In genomic region chr11:119941794-119942193, GRCm38 (mm10) we compare ENCODE assay signal across 9 mouse cellular contexts. TPM values are rescaled to one million over a fixed set of nuclear protein-coding genes. Genes with fewer than 3 reads are reported as not detected.
DNase-seq lines count a peak whose midpoint lies in the region; ATAC-seq and TF ChIP-seq lines count a peak whose summit lies in the region.
"Had no signal": no experiment of that assay in that cellular context is flagged by ENCODE, and none has a peak within 500 bp of the region (broad histone marks: within the 10 kb centered on the region; RNA-seq: fewer than 3 reads in every experiment).

No protein-coding gene starts in this region.

- no peak for TF ChIP-seq CTCF in kidney, postnatal 0 days (IDR thresholded peaks at IDR 0.05; ENCODE audit: low read depth)

- peak overlapping the region; percentile 70 for H3K9ac ChIP-seq in kidney, postnatal 0 days (ENCODE audit: low read depth, low read length)
- no peak overlapping the region for H3K9ac ChIP-seq in embryonic facial prominence, embryonic 11.5 days (replicated peaks; ENCODE audit: low read length)

- DNase-seq in kidney, postnatal 0 days (ENCODE audit: low spot score), result no peak
- DNase-seq in kidney, postnatal 14 days, result no peak
- no peak for DNase-seq in embryonic facial prominence, embryonic 11.5 days (ENCODE audit: low spot score)
- peak; percentile 41 for DNase-seq in induced T-regulatory cell, adult 2 months (ENCODE audit: low read depth)
- no peak for DNase-seq in gastrocnemius, adult 18-20 months (ENCODE audit: low spot score)
- DNase-seq in layer of hippocampus, postnatal 10 days (ENCODE audit: low spot score in 2 of 2), result no peak
- no peak for DNase-seq in embryo, embryonic 9.5 days (ENCODE audit: extremely low spot score)
- DNase-seq: adrenal gland, adult 2 months had no signal

- no peak for ATAC-seq in kidney, postnatal 0 days (replicated peaks; ENCODE audit: low FRiP score, low read depth)
- no peak for ATAC-seq in embryonic facial prominence, embryonic 11.5 days (replicated peaks; ENCODE audit: insufficient number of reproducible peaks, low FRiP score, low TSS enrichment, low read depth)

- peaks cover 52% of the 10 kb centered on the region for H3K4me1 ChIP-seq in kidney, postnatal 0 days (replicated peaks; ENCODE audit: insufficient read depth, low read length)
- no peaks in the 10 kb centered on the region; the same call in 1 of the 2 replicates for H3K4me1 ChIP-seq in embryonic facial prominence, embryonic 11.5 days (ENCODE audit: control insufficient read depth, insufficient read depth, low read length)

- peak overlapping the region; percentile 51 for H3ac ChIP-seq in myocyte (ENCODE audit: control insufficient read depth, insufficient read length)

- no peaks in the 10 kb centered on the region for H3K36me3 ChIP-seq in kidney, postnatal 0 days (ENCODE audit: insufficient read depth, low read length)
- H3K36me3 ChIP-seq in embryonic facial prominence, embryonic 11.5 days (replicated peaks; ENCODE audit: control insufficient read depth, insufficient read depth, low read depth, low read length), result no peaks in the 10 kb centered on the region
- no peaks in the 10 kb centered on the region for H3K36me3 ChIP-seq in myocyte (ENCODE audit: control insufficient read depth, insufficient read depth)

- no peaks in the 10 kb centered on the region for H3K27me3 ChIP-seq in kidney, postnatal 0 days (ENCODE audit: insufficient read depth, low read length)
- H3K27me3 ChIP-seq in embryonic facial prominence, embryonic 11.5 days (ENCODE audit: control insufficient read depth, insufficient read depth, low read length), result no peaks in the 10 kb centered on the region
- H3K27me3 ChIP-seq in myocyte (ENCODE audit: control insufficient read depth, insufficient read depth, insufficient read length), result no peaks in the 10 kb centered on the region

- peak overlapping the region; percentile 89; the same call in 1 of the 2 replicates for H3K27ac ChIP-seq in kidney, postnatal 0 days
- no peak overlapping the region for H3K27ac ChIP-seq in embryonic facial prominence, embryonic 11.5 days (replicated peaks; ENCODE audit: low read depth, low read length)

- WGBS in kidney, postnatal 0 days, result 4% methylated on average over 8 of the region's 8 CpGs
- WGBS in embryonic facial prominence, embryonic 11.5 days, result 6% methylated on average over 8 of the region's 8 CpGs

- peaks cover 38% of the 10 kb centered on the region for H3K79me2 ChIP-seq in myocyte (ENCODE audit: control insufficient read depth, insufficient read depth)

- H3K4me3 ChIP-seq in kidney, postnatal 0 days (replicated peaks; ENCODE audit: low read depth, low read length), result peak overlapping the region; percentile 60
- H3K4me3 ChIP-seq in embryonic facial prominence, embryonic 11.5 days (ENCODE audit: low read depth, low read length), result peak overlapping the region; percentile 65
- peak overlapping the region; percentile 47 for H3K4me3 ChIP-seq in myocyte

- no peaks in the 10 kb centered on the region for H3K9me3 ChIP-seq in kidney, postnatal 0 days (replicated peaks; ENCODE audit: low read length)
- no peaks in the 10 kb centered on the region for H3K9me3 ChIP-seq in embryonic facial prominence, embryonic 11.5 days (replicated peaks; ENCODE audit: control insufficient read depth, low read length)

- no peak for TF ChIP-seq POLR2A in myocyte (IDR thresholded peaks at IDR 0.05; ENCODE audit: insufficient read length, low read depth)

- H3K4me2 ChIP-seq in kidney, postnatal 0 days (ENCODE audit: low read length), result peak overlapping the region; percentile 76
- H3K4me2 ChIP-seq in embryonic facial prominence, embryonic 11.5 days (ENCODE audit: low read depth, low read length), result peak overlapping the region; percentile 70
- peak overlapping the region; percentile 67 for H3K4me2 ChIP-seq in myocyte (ENCODE audit: low read depth)

TF ChIP-seq in myocyte, 11 proteins besides CTCF, POLR2A, EP300 and RAD21:
- TF ChIP-seq USF1 (IDR thresholded peaks at IDR 0.05; ENCODE audit: low read depth) (no peak), POLR2AphosphoS2 (IDR thresholded peaks at IDR 0.05; ENCODE audit: insufficient read length, low read depth) (no peak), MYOG (IDR thresholded peaks at IDR 0.05; ENCODE audit: control insufficient read depth in 1 of 3, insufficient read depth in 1 of 3, insufficient read length in 2 of 3, low read depth in 2 of 3) (no peak), CEBPB (IDR thresholded peaks at IDR 0.05; ENCODE audit: insufficient read depth, poor library complexity, severe bottlenecking) (no peak), TCF12 (IDR thresholded peaks at IDR 0.05; ENCODE audit: insufficient read depth, poor library complexity, severe bottlenecking) (no peak), TCF3 (IDR thresholded peaks at IDR 0.05; ENCODE audit: insufficient read length, low read depth) (no peak), SRF (IDR thresholded peaks at IDR 0.05; ENCODE audit: control insufficient read depth, insufficient read length, low read depth) (no peak), MAX (IDR thresholded peaks at IDR 0.05; ENCODE audit: low read depth) (no peak), REST (IDR thresholded peaks at IDR 0.05; ENCODE audit: insufficient read depth, insufficient read length) (no peak)
TF ChIP-seq in myocyte: peak in this region for 0.

RNA-seq across cellular contexts. Expression of gene Baiap2, which starts 0.8 kb away (rescaled TPM):
- polyA plus RNA-seq in kidney, postnatal 0 days (2015; fragmentation: Nextera tagmentation; extraction: Ambion mirVana), result 21.4 and 23.8 TPM in 2 replicates
- polyA plus RNA-seq in embryonic facial prominence, embryonic 11.5 days (2014; fragmentation: Nextera tagmentation; extraction: Ambion mirVana), result 11.9 and 13.9 TPM in 2 replicates
- 23.0 TPM for polyA plus RNA-seq in myocyte (2012; fragmentation: generic; extraction: Trizol)
- 1 to 10 TPM; 1.1 to 1.9 TPM for total RNA-seq in gastrocnemius, adult 18-20 months (2021)
- total RNA-seq in layer of hippocampus, postnatal 10 days (2021), result 100 to 1,000 TPM in 1 of 2 experiments, 10 to 100 TPM in 1; 96.2 to 102 TPM

RNA-seq across cellular contexts. Expression of gene Chmp6, which starts 28.6 kb away (rescaled TPM):
- 120 and 125 TPM in 2 replicates for polyA plus RNA-seq in kidney, postnatal 0 days (2015; fragmentation: Nextera tagmentation; extraction: Ambion mirVana)
- polyA plus RNA-seq in embryonic facial prominence, embryonic 11.5 days (2014; fragmentation: Nextera tagmentation; extraction: Ambion mirVana), result 93.8 and 106 TPM in 2 replicates
- 60.5 TPM for polyA plus RNA-seq in myocyte (2012; fragmentation: generic; extraction: Trizol)
- 10 to 100 TPM; 32.7 to 33.3 TPM for total RNA-seq in gastrocnemius, adult 18-20 months (2021)
- 10 to 100 TPM; 43.0 to 44.5 TPM for total RNA-seq in layer of hippocampus, postnatal 10 days (2021)
